25 mouse cellular contexts compared by ENCODE assay signal in the genomic region with DNA sequence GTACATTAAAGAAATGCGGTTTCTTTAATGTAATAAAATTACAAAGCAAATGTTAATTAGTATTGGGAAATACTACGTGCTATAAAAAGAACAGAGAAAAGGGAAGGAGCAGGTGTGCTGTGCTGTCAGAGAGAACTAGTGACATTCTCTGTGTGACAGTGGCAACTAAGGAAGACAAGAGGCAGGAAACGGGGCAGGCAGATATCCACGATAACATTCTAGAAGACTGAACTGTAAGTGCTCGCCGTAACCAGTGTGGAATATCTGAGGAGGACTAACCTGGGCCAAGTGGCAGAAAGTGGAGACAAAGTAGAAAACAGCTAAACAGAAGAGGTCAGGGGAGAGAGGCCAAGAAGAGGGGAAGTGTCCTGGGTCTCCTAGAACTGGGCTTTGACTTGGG. TPM values are rescaled to one million over a fixed set of nuclear protein-coding genes. Genes with fewer than 3 reads are reported as not detected.
DNase-seq lines count a peak whose midpoint lies in the region; ATAC-seq and TF ChIP-seq lines count a peak whose summit lies in the region.
"Had no signal": no experiment of that assay in that cellular context is flagged by ENCODE, and none has a peak within 500 bp of the region (broad histone marks: within the 10 kb centered on the region; RNA-seq: fewer than 3 reads in every experiment).

No protein-coding gene starts in this region.

- TF ChIP-seq RAD21 in MEL (IDR thresholded peaks at IDR 0.05; ENCODE audit: low read depth, low read length) = no peak

- H3K4me2 ChIP-seq in myocyte (ENCODE audit: low read depth) = peak overlapping the region; percentile 15
- no peak overlapping the region for H3K4me2 ChIP-seq in forebrain, embryonic 11.5 days (ENCODE audit: low read depth, low read length, severe bottlenecking)
- no peak overlapping the region for H3K4me2 ChIP-seq in forebrain, postnatal 0 days (ENCODE audit: low read depth)
- H3K4me2 ChIP-seq: lung, embryonic 14.5 days had no signal

- H3K79me2 ChIP-seq in MEL (ENCODE audit: control insufficient read depth, insufficient read depth, low read length, poor library complexity) (no peaks in the 10 kb centered on the region; the same call in 1 of the 2 replicates), myocyte (ENCODE audit: control insufficient read depth, insufficient read depth) (no peaks in the 10 kb centered on the region)

- peak; percentile 48 to 69; a peak in 3 of 4 replicates for TF ChIP-seq EP300 in MEL (IDR thresholded peaks at IDR 0.05; ENCODE audit: low read depth in 1 of 2, low read length in 2 of 2)

- no peak for ATAC-seq in forebrain, embryonic 11.5 days (replicated peaks; ENCODE audit: low FRiP score)
- ATAC-seq in forebrain, postnatal 0 days = no peak
- ATAC-seq: forebrain, embryonic 16.5 days; hindbrain, embryonic 16.5 days; midbrain, embryonic 16.5 days had no signal

- H3K27ac ChIP-seq in MEL (ENCODE audit: control insufficient read depth, low read depth, low read length) = peak overlapping the region; percentile 82
- no peak overlapping the region for H3K27ac ChIP-seq in forebrain, embryonic 11.5 days (ENCODE audit: low read depth, low read length)
- H3K27ac ChIP-seq in forebrain, postnatal 0 days (ENCODE audit: low read depth, low read length) = no peak overlapping the region
- H3K27ac ChIP-seq: heart, embryonic 10.5 days had no signal

- H3K36me3 ChIP-seq in MEL (ENCODE audit: control insufficient read depth in 1 of 2, insufficient read depth in 2 of 2, low read length in 2 of 2) (peaks cover 0 to 16% of the 10 kb centered on the region in 2 experiments; a peak in 2 of 4 replicates), myocyte (ENCODE audit: control insufficient read depth, insufficient read depth) (no peaks in the 10 kb centered on the region)
- H3K36me3 ChIP-seq in forebrain, embryonic 11.5 days (ENCODE audit: control insufficient read depth, insufficient read depth, low read length) = no peaks in the 10 kb centered on the region
- H3K36me3 ChIP-seq in forebrain, postnatal 0 days (ENCODE audit: insufficient read depth) = no peaks in the 10 kb centered on the region
- H3K36me3 ChIP-seq: heart, embryonic 10.5 days had no signal

- peak overlapping the region; percentile 64 for H3K9ac ChIP-seq in MEL (ENCODE audit: control insufficient read depth, low read depth, low read length, poor library complexity, severe bottlenecking)
- H3K9ac ChIP-seq in forebrain, embryonic 11.5 days (ENCODE audit: low read length) = no peak overlapping the region
- no peak overlapping the region for H3K9ac ChIP-seq in forebrain, postnatal 0 days
- H3K9ac ChIP-seq: lung, embryonic 14.5 days had no signal

- H3K4me3 ChIP-seq in MEL (ENCODE audit: control insufficient read depth in 1 of 2, insufficient read depth in 1 of 2, low read depth in 2 of 2, low read length in 2 of 2) (peak overlapping the region; percentile 32 to 54), myocyte (no peak overlapping the region)
- H3K4me3 ChIP-seq in forebrain, embryonic 11.5 days (ENCODE audit: low read depth, low read length) = no peak overlapping the region
- H3K4me3 ChIP-seq in forebrain, postnatal 0 days (ENCODE audit: low read depth, low read length) = no peak overlapping the region
- H3K4me3 ChIP-seq: heart, embryonic 10.5 days had no signal

- no peak for TF ChIP-seq CTCF in MEL (IDR thresholded peaks at IDR 0.05 in 2 of 3, conservative IDR thresholded peaks at IDR 0.05 in 1 of 3; ENCODE audit: control insufficient read depth in 1 of 3, insufficient read depth in 1 of 3, low read depth in 2 of 3, low read length in 3 of 3, poor library complexity in 1 of 3, severe bottlenecking in 1 of 3)
- TF ChIP-seq CTCF in forebrain, postnatal 0 days (IDR thresholded peaks at IDR 0.05; ENCODE audit: low read depth) = no peak

- 84% methylated on average over 6 of the region's 6 CpGs for WGBS in forebrain, embryonic 11.5 days
- WGBS in forebrain, postnatal 0 days = 71% methylated on average over 6 of the region's 6 CpGs

- H3K27me3 ChIP-seq in MEL (ENCODE audit: control insufficient read depth in 1 of 2, insufficient read depth in 2 of 2, low read length in 2 of 2) = no peaks in the 10 kb centered on the region
- no peaks in the 10 kb centered on the region for H3K27me3 ChIP-seq in myocyte (ENCODE audit: control insufficient read depth, insufficient read depth, insufficient read length)
- H3K27me3 ChIP-seq in forebrain, embryonic 11.5 days (ENCODE audit: control insufficient read depth, insufficient read depth, low read length) = no peaks in the 10 kb centered on the region; the same call in 1 of the 2 replicates
- no peaks in the 10 kb centered on the region for H3K27me3 ChIP-seq in forebrain, postnatal 0 days (ENCODE audit: insufficient read depth, low read length)

- peak in 1 of 2 experiments; percentile 51; a peak in 1 of 4 replicates for TF ChIP-seq POLR2A in MEL (IDR thresholded peaks at IDR 0.05; ENCODE audit: control insufficient read depth in 1 of 2, insufficient read depth in 1 of 2, low read depth in 1 of 2, low read length in 2 of 2, poor library complexity in 1 of 2)
- no peak for TF ChIP-seq POLR2A in myocyte (IDR thresholded peaks at IDR 0.05; ENCODE audit: insufficient read length, low read depth)

- no peak overlapping the region for H3ac ChIP-seq in myocyte (ENCODE audit: control insufficient read depth, insufficient read length)

- H3K9me3 ChIP-seq in MEL (replicated peaks; ENCODE audit: insufficient read depth, low read length) = no peaks in the 10 kb centered on the region
- no peaks in the 10 kb centered on the region for H3K9me3 ChIP-seq in forebrain, embryonic 11.5 days (ENCODE audit: control insufficient read depth, low read length)
- H3K9me3 ChIP-seq in forebrain, postnatal 0 days (ENCODE audit: low read length) = no peaks in the 10 kb centered on the region
- H3K9me3 ChIP-seq: heart, embryonic 10.5 days had no signal

- DNase-seq in 416B (ENCODE audit: low read depth) (peak; percentile 49), MEL (ENCODE audit: low read depth, low spot score) (peak; percentile 85)
- peak; percentile 51 for DNase-seq in induced T-regulatory cell, adult 2 months (ENCODE audit: low read depth)
- DNase-seq in cerebellum, postnatal 10 days = no peak
- DNase-seq in forebrain, embryonic 11.5 days (ENCODE audit: low spot score) = no peak
- no peak for DNase-seq in Muller cell, postnatal 12 days (ENCODE audit: inconsistent ontology term)
- DNase-seq in forebrain, postnatal 0 days = no peak
- DNase-seq: B cell, adult 2 months; cerebellum, adult 11-12 months; gastrocnemius, postnatal 10 days; kidney, adult 8-10 months; kidney, postnatal 36 days; left cerebral cortex, postnatal 4 days; lung, embryonic 14.5 days; retina, postnatal 1 day had no signal

- peaks cover 15 to 18% of the 10 kb centered on the region in 2 experiments for H3K4me1 ChIP-seq in MEL (ENCODE audit: control insufficient read depth in 1 of 2, insufficient read depth in 2 of 2, low read length in 2 of 2)
- H3K4me1 ChIP-seq in forebrain, embryonic 11.5 days (replicated peaks; ENCODE audit: control insufficient read depth, insufficient read depth, low read length) = no peaks in the 10 kb centered on the region
- H3K4me1 ChIP-seq in forebrain, postnatal 0 days (ENCODE audit: insufficient read depth) = no peaks in the 10 kb centered on the region
- H3K4me1 ChIP-seq: heart, embryonic 10.5 days had no signal

TF ChIP-seq in MEL, 35 proteins besides CTCF, POLR2A, EP300 and RAD21 (continues in another document):
- TF ChIP-seq MXI1 (IDR thresholded peaks at IDR 0.05; ENCODE audit: low read depth, low read length) = peak; percentile 83
- peak; percentile 82 for TF ChIP-seq GATA1 (IDR thresholded peaks at IDR 0.05; ENCODE audit: low read depth, low read length)
- TF ChIP-seq TCF12 (IDR thresholded peaks at IDR 0.05; ENCODE audit: low read depth, low read length) = peak; percentile 49; the same call in 1 of the 2 replicates
- TF ChIP-seq HCFC1 (IDR thresholded peaks at IDR 0.05; ENCODE audit: low read depth, low read length) = 0 out of 2 replicates have a peak, but pooled peaks have one; percentile 23
- TF ChIP-seq MAX (IDR thresholded peaks at IDR 0.05; ENCODE audit: low read length) = peak; percentile 53; the same call in 1 of the 2 replicates
- peak; percentile 74; the same call in 1 of the 2 replicates for TF ChIP-seq SIN3A (IDR thresholded peaks at IDR 0.05; ENCODE audit: low read length)
- no peak for TF ChIP-seq CHD2 (IDR thresholded peaks at IDR 0.05; ENCODE audit: low read length)
- peak; percentile 25; the same call in 1 of the 2 replicates for TF ChIP-seq NELFE (IDR thresholded peaks at IDR 0.05; ENCODE audit: low read depth, low read length)

TF ChIP-seq in myocyte, 11 proteins besides CTCF, POLR2A, EP300 and RAD21 (continues in another document):
- TF ChIP-seq MYOG (IDR thresholded peaks at IDR 0.05; ENCODE audit: control insufficient read depth in 1 of 3, insufficient read depth in 1 of 3, insufficient read length in 2 of 3, low read depth in 2 of 3) = no peak
- no peak for TF ChIP-seq TCF3 (IDR thresholded peaks at IDR 0.05; ENCODE audit: insufficient read length, low read depth)
- TF ChIP-seq USF1 (IDR thresholded peaks at IDR 0.05; ENCODE audit: low read depth) = no peak
- no peak for TF ChIP-seq SRF (IDR thresholded peaks at IDR 0.05; ENCODE audit: control insufficient read depth, insufficient read length, low read depth)
- TF ChIP-seq MYOD1 (IDR thresholded peaks at IDR 0.05; ENCODE audit: control insufficient read depth in 1 of 3, insufficient read length in 2 of 3, low read depth in 2 of 3) = no peak
- no peak for TF ChIP-seq TCF12 (IDR thresholded peaks at IDR 0.05; ENCODE audit: insufficient read depth, poor library complexity, severe bottlenecking)
- no peak for TF ChIP-seq POLR2AphosphoS2 (IDR thresholded peaks at IDR 0.05; ENCODE audit: insufficient read length, low read depth)
- no peak for TF ChIP-seq MAX (IDR thresholded peaks at IDR 0.05; ENCODE audit: low read depth)
- no peak for TF ChIP-seq E2F4 (IDR thresholded peaks at IDR 0.05; ENCODE audit: insufficient read depth)

RNA-seq across cellular contexts. Expression of gene Ikzf1, which starts 5.8 kb away (rescaled TPM):
- 90.6 and 97.3 TPM in 2 replicates for total RNA-seq in MEL (2012; rRNA removed)
- polyA plus RNA-seq in MEL (2012; ENCODE audit: insufficient read depth in 1 of 2, insufficient read length in 2 of 2, low read depth in 1 of 2, low replicate concordance in 2 of 2, missing spikeins in 1 of 2) (100 to 1,000 TPM in 1 of 2 experiments, 10 to 100 TPM in 1; 28.0 to 128 TPM), myocyte (2012; fragmentation: generic; extraction: Trizol) (0.19 TPM)
- 3.4 and 4.2 TPM in 2 replicates for polyA plus RNA-seq in forebrain, embryonic 11.5 days (2014; fragmentation: Nextera tagmentation; extraction: Ambion mirVana)
- total RNA-seq in forebrain, postnatal 0 days (2014; rRNA removed) = 4.9 and 6.9 TPM in 2 replicates
- 1.8 TPM in 2 replicates for polyA plus RNA-seq in forebrain, postnatal 0 days (2015; fragmentation: Nextera tagmentation; extraction: Ambion mirVana)

RNA-seq across cellular contexts. Expression of gene 4930512M02Rik, which starts 51.3 kb away (rescaled TPM):
- not detected in 2 replicates for total RNA-seq in MEL (2012; rRNA removed)
- not detected for polyA plus RNA-seq in MEL (2012; ENCODE audit: insufficient read depth in 1 of 2, insufficient read length in 2 of 2, low read depth in 1 of 2, low replicate concordance in 2 of 2, missing spikeins in 1 of 2)
- not detected for polyA plus RNA-seq in myocyte (2012; fragmentation: generic; extraction: Trizol)
- polyA plus RNA-seq in forebrain, embryonic 11.5 days (2014; fragmentation: Nextera tagmentation; extraction: Ambion mirVana) = not detected in 2 replicates
- not detected in 2 replicates for total RNA-seq in forebrain, postnatal 0 days (2014; rRNA removed)
- polyA plus RNA-seq in forebrain, postnatal 0 days (2015; fragmentation: Nextera tagmentation; extraction: Ambion mirVana) = not detected in 2 replicates
- total RNA-seq: gastrocnemius, postnatal 10 days; heart, postnatal 25 days; layer of hippocampus, postnatal 25 days; left cerebral cortex, postnatal 4 days had no signal
- polyA plus RNA-seq: forebrain, embryonic 16.5 days; heart, embryonic 10.5 days; hindbrain, embryonic 16.5 days; lung, embryonic 14.5 days; midbrain, embryonic 16.5 days; neural tube, embryonic 14.5 days; small intestine, adult 2 months; stomach, embryonic 14.5 days had no signal

Comparison
In these comparisons a context has a peak if more than half of its experiments do, and no peak if none do; other contexts are left out.
1. DNase-seq: peak in 416B (single experiment), MEL (single experiment) and induced T-regulatory cell, adult 2 months (single experiment); none in cerebellum, postnatal 10 days (0 of 2), forebrain, embryonic 11.5 days (single experiment), Muller cell, postnatal 12 days (single experiment) and forebrain, postnatal 0 days (single experiment).
2. H3K4me3 ChIP-seq: peak in MEL (2 of 2); none in myocyte (single experiment), forebrain, embryonic 11.5 days (single experiment) and forebrain, postnatal 0 days (single experiment).